Mouse (Mus musculus): ENCODE measurements around the gene Esrrg.

DNA sequence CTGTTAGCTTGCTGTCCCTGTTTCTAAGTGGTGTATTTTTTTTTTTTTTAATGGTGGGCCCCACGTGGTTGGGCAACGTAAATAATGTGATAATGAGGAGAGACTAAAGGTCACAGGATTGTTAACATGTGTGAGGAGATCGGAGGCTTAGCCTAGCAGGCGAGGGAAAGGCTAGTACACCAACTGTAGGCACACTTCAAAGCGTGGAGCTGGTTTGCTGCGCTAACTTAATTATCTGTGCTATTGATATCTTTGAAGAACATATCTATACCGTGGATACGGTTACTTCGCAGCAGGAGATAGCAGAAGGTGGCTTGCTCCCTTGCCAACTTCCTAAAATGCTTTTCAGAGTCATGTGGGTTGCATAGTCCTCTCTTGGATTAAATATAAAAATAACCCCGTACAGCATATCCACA, 66.2 kb downstream of the Esrrg start:
- TF ChIP-seq CTCF (IDR thresholded peaks at IDR 0.05; ENCODE audit: borderline replicate concordance, insufficient read depth, low read depth, low read length) (no peak), POLR2A (IDR thresholded peaks at IDR 0.05; ENCODE audit: borderline replicate concordance, insufficient read depth, low read length) (no peak)

Data from cerebellum, adult 2 months (tissue).